Mouse (Mus musculus) large intestine, adult 2 months (tissue): ENCODE data around the gene Otud4. TPM values are rescaled to one million over a fixed set of nuclear protein-coding genes. Genes with fewer than 3 reads are reported as not detected.

Source experiments
- DNase-seq: peaks from one replicate; pipeline ENCODE4 v3.0.0-alpha.2; 2012; ENCODE audit warnings: low read depth, low spot score
- WGBS: fragments of 180-500 bp; shearing (Covaris S2); methylation state at CpG from one replicate; pipeline ENCODE4 v1.1.7; 2018; 5-methylcytosine and 5-hydroxymethylcytosine counted together
- polyA plus RNA-seq: library from polyadenylated mRNA; depleted of rRNA; stranded (reverse); fragments of >200 nt; gene quantifications from 2 replicates; pipeline ENCODE4 v1.2.3, GENCODE M21; 2012; rRNA removed

Otud4 gene
- polyA plus RNA-seq, 1 experiment = 12.2 TPM

- DNase-seq = no peak
These were observed 83.9 kb downstream of the Otud4 start for GRCm38 (mm10) chr8:79723308-79723707.

- 48% methylated on average over 3 of the region's 3 CpGs for WGBS
- DNase-seq = no peak
These were observed 85.2 kb downstream of the Otud4 start for GRCm38 (mm10) chr8:79724589-79724988.

Other genes with a start within 250 kb of the Otud4 start
- gene Smad1, start 240.1 kb upstream of the Otud4 start, polyA plus RNA-seq = 34.8 and 49.4 TPM in 2 replicates
- 13.6 and 13.7 TPM in 2 replicates for gene Abce1, start 72.1 kb downstream of the Otud4 start, polyA plus RNA-seq
- 0.81 and 1.1 TPM in 2 replicates for gene Anapc10, start 72.2 kb downstream of the Otud4 start, polyA plus RNA-seq